Mouse (Mus musculus): ENCODE data around the gene Gipr.

DNA sequence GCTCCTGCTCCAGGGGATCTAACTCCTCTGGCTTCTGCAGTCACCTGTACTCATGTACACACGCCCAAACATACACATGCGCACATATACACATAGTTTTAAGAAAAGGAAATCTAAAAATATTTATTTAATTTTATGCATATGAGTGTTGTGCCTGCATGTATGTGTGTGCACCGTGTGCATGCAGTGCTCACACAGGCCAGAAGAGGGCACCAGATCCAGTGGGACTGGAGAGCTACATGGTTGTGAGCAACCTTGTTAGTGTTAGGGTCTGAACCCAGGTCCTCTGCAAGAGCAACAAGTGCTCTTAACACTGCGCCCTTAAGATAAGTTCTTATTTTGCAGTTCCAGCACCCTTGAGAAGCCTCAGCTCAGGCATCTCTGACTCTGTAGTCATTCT lies 28.7 kb upstream of the Gipr start:
- TF ChIP-seq CTCF (IDR thresholded peaks at IDR 0.05; ENCODE audit: control insufficient read depth, insufficient read depth, insufficient read length) = no peak
- no peak for TF ChIP-seq MAX (IDR thresholded peaks at IDR 0.05)
- no peak for TF ChIP-seq USF1 (IDR thresholded peaks at IDR 0.05; ENCODE audit: low read depth)
- TF ChIP-seq MYOG (IDR thresholded peaks at IDR 0.05; ENCODE audit: control insufficient read depth, extremely low read depth, insufficient read length) = no peak

Measured in C2C12 (cell line).